Mouse (Mus musculus) adrenal gland, postnatal 36 days (tissue): ENCODE results near the gene Arl5c. TPM values are rescaled to one million over a fixed set of nuclear protein-coding genes. Genes with fewer than 3 reads are reported as not detected.

Source experiments
- DNase-seq, 2 experiments: peaks; one replicate each; pipeline ENCODE4 v3.0.0; 2021; ENCODE audit warnings: mixed read lengths in 1 of 2
- total RNA-seq, 2 experiments: library from RNA; stranded (reverse); gene quantifications; 2 replicates each; pipeline ENCODE4 v1.2.3; 2021

The Arl5c gene
- total RNA-seq, 2 experiments from 2014 or later = 0.76 to 0.92 TPM

GRCm38 (mm10) chr11:97994539-97995100 lies 1.4 kb downstream of the Arl5c start:
- peak; percentile 84 to 92 for DNase-seq

- DNase-seq = peak; percentile 91
Observed at GRCm38 (mm10) chr11:97988530-97989096, 7.4 kb downstream of the Arl5c start.

GRCm38 (mm10) chr11:97987551-97988526 lies 8.1 kb downstream of the Arl5c start:
- peak; percentile 95 to 96 for DNase-seq

- DNase-seq = no peak
Observed at GRCm38 (mm10) chr11:97986738-97987465, 9.1 kb downstream of the Arl5c start.

GRCm38 (mm10) chr11:97985727-97986677 lies 10.0 kb downstream of the Arl5c start, which contains the start of gene Plxdc1:
Gene Plxdc1, minus strand, starts transcription at chr11:97986444.
- DNase-seq = peak; percentile 82 to 88

GRCm38 (mm10) chr11:97983983-97984382 lies 12.0 kb downstream of the Arl5c start:
- no peak for DNase-seq

GRCm38 (mm10) chr11:97983506-97983905 lies 12.5 kb downstream of the Arl5c start:
- DNase-seq = no peak

GRCm38 (mm10) chr11:97982721-97983120 lies 13.3 kb downstream of the Arl5c start:
- peak in 1 of 2 experiments; percentile 21 for DNase-seq

GRCm38 (mm10) chr11:97980531-97980966 lies 15.4 kb downstream of the Arl5c start:
- peak in 1 of 2 experiments; percentile 23 for DNase-seq

- no peak for DNase-seq
Observed at GRCm38 (mm10) chr11:97979824-97980495, 16.0 kb downstream of the Arl5c start.

GRCm38 (mm10) chr11:97978392-97978791 lies 17.6 kb downstream of the Arl5c start:
- no peak for DNase-seq

- no peak for DNase-seq
Observed at GRCm38 (mm10) chr11:97977797-97978196, 18.2 kb downstream of the Arl5c start.

- no peak for DNase-seq
Observed at GRCm38 (mm10) chr11:97974746-97975145, 21.2 kb downstream of the Arl5c start.

- no peak for DNase-seq
Observed at GRCm38 (mm10) chr11:97974141-97974540, 21.8 kb downstream of the Arl5c start.

GRCm38 (mm10) chr11:97972434-97972833 lies 23.5 kb downstream of the Arl5c start:
- no peak for DNase-seq

GRCm38 (mm10) chr11:97971232-97971631 lies 24.7 kb downstream of the Arl5c start:
- DNase-seq = peak; percentile 92 to 93

GRCm38 (mm10) chr11:97970771-97971170 lies 25.2 kb downstream of the Arl5c start:
- DNase-seq = no peak

GRCm38 (mm10) chr11:97968385-97968784 lies 27.6 kb downstream of the Arl5c start:
- DNase-seq = no peak

- no peak for DNase-seq
Observed at GRCm38 (mm10) chr11:97967114-97967513, 28.9 kb downstream of the Arl5c start.

- no peak for DNase-seq
Observed at GRCm38 (mm10) chr11:97960907-97961306, 35.1 kb downstream of the Arl5c start.
